Mouse (Mus musculus): ENCODE results near the gene Ryk. TPM values are rescaled to one million over a fixed set of nuclear protein-coding genes. Genes with fewer than 3 reads are reported as not detected.
A peak's percentile ranks its signal among the peaks of the same experiment; 100 is the strongest.

Gene Ryk
- polyA plus RNA-seq, 1 experiment from 2014 or later, result 31.1 TPM

DNA sequence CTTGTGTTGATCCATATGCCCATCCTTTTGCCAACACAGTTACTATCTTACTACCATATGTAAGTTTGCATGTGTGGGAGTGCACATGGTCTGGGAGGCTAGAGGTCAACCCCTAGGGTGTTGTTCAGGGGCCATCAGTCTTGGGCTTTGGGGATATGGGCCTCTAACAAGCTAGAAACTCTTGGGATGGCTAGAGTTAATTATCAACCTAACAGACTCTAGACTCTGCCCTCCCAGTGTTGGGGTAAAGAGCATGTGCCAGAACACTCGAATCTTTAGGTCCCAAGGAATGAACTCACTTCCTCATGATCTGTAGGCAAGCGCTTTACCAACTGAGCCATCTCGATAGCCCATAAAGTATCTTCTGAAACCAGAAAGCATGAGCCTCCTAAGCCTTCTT lies 91.4 kb downstream of the Ryk start:
- H3K4me1 ChIP-seq (ENCODE audit: control insufficient read depth, insufficient read depth, low read length), result no peaks in the 10 kb centered on the region
- H3K4me2 ChIP-seq (ENCODE audit: low read depth, low read length), result no peak overlapping the region
- no peak overlapping the region for H3K27ac ChIP-seq (replicated peaks; ENCODE audit: low read depth, low read length)
- H3K27me3 ChIP-seq (replicated peaks; ENCODE audit: control insufficient read depth, insufficient read depth, low read length), result no peaks in the 10 kb centered on the region
- no peak overlapping the region for H3K4me3 ChIP-seq (ENCODE audit: low read depth, low read length)
- no peaks in the 10 kb centered on the region for H3K36me3 ChIP-seq (ENCODE audit: control insufficient read depth, insufficient read depth, low read length)
- no peaks in the 10 kb centered on the region for H3K9me3 ChIP-seq (ENCODE audit: control insufficient read depth, low read length)
- WGBS, result 84% methylated on average over 3 of the region's 3 CpGs
- DNase-seq (ENCODE audit: low spot score) (no peak), ATAC-seq (ENCODE audit: low read depth) (no peak)
- no peak overlapping the region for H3K9ac ChIP-seq (ENCODE audit: low read depth, low read length)

DNA sequence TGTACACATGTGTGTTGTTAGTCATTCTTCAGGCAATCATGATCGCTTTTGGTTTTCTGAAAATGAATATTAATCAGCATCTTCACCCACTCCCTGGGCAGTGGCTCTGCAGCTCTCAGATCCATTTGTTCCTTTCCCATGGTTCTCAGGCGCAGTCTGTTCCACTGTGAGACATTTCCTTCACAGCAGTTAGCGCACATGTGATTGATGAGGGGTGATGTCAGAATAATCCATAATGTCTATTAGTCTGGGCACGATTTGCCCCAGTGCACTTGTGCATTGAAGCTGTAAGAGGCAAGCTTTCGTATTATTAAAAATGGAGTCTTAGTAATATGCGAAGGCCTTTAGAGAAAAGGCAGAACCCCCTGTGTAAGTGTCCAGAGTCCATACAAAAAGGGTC lies 95.1 kb downstream of the Ryk start:
- Histone ChIP-seq H3K4me1 (ENCODE audit: control insufficient read depth, insufficient read depth, low read length) (no peaks in the 10 kb centered on the region), H3K4me2 (ENCODE audit: low read depth, low read length) (no peak overlapping the region), H3K27ac (replicated peaks; ENCODE audit: low read depth, low read length) (no peak overlapping the region), H3K4me3 (ENCODE audit: low read depth, low read length) (no peak overlapping the region), H3K9ac (ENCODE audit: low read depth, low read length) (no peak overlapping the region), H3K36me3 (ENCODE audit: control insufficient read depth, insufficient read depth, low read length) (no peaks in the 10 kb centered on the region), H3K9me3 (ENCODE audit: control insufficient read depth, low read length) (no peaks in the 10 kb centered on the region), H3K27me3 (replicated peaks; ENCODE audit: control insufficient read depth, insufficient read depth, low read length) (no peaks in the 10 kb centered on the region)
- ATAC-seq (ENCODE audit: low read depth) (no peak), DNase-seq (ENCODE audit: low spot score) (no peak)
- WGBS, result 83% methylated on average over 6 of the region's 6 CpGs

DNA sequence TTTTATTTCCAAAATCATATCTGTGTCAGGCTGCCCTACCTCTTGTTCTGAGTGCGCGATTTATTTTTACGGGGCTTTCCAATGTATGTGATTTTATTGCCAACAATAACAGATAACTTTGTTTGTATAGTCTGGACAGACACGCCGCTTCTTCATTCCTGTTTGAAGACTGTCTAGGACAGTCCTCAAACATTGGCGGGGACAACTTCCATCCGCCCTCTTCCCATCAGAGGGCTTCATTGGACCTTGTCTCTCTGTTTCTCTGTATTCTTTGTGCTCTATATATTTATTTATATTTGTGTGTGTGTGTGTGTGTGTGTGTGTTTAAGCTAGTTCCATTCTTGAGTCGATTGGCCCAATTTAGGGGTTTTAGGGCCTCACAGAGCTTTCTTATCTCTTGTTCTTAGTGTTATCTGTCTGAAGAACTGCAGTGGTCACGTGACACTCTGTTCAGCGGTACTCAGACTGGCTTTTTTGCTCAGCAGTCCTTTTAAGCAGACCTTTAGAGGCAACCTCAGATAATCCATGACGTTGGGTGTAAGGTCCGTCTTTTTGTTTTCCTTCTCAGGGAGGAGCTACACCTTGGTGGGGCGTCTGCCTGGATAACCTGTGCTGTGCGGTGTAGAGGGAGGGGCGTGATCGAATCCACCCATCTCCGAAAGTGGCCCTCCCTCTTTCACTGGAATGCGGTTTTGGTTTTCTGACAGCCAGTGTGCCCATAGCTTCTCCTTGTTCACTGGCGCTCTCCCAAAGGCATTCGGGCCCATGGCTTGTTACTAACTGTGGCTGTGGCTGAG lies 99.4 kb downstream of the Ryk start:
- H3K9me3 ChIP-seq (ENCODE audit: control insufficient read depth, low read length), result no peaks in the 10 kb centered on the region
- WGBS, result 39% methylated on average over 20 of the region's 20 CpGs
- H3K4me2 ChIP-seq (ENCODE audit: low read depth, low read length), result peak overlapping the region; percentile 45
- 0 out of 2 replicates have a peak overlapping the region, but pooled peaks have one; percentile 11 for H3K9ac ChIP-seq (ENCODE audit: low read depth, low read length)
- DNase-seq (ENCODE audit: low spot score), result peak; percentile 76
- H3K27ac ChIP-seq (replicated peaks; ENCODE audit: low read depth, low read length), result no peak overlapping the region
- H3K4me1 ChIP-seq (ENCODE audit: control insufficient read depth, insufficient read depth, low read length), result no peaks in the 10 kb centered on the region
- ATAC-seq (ENCODE audit: low read depth), result peak; percentile 60; the same call in 1 of the 2 replicates
- no peaks in the 10 kb centered on the region for H3K36me3 ChIP-seq (ENCODE audit: control insufficient read depth, insufficient read depth, low read length)
- H3K27me3 ChIP-seq (replicated peaks; ENCODE audit: control insufficient read depth, insufficient read depth, low read length), result no peaks in the 10 kb centered on the region
- peak overlapping the region; percentile 5; the same call in 1 of the 2 replicates for H3K4me3 ChIP-seq (ENCODE audit: low read depth, low read length)

DNA sequence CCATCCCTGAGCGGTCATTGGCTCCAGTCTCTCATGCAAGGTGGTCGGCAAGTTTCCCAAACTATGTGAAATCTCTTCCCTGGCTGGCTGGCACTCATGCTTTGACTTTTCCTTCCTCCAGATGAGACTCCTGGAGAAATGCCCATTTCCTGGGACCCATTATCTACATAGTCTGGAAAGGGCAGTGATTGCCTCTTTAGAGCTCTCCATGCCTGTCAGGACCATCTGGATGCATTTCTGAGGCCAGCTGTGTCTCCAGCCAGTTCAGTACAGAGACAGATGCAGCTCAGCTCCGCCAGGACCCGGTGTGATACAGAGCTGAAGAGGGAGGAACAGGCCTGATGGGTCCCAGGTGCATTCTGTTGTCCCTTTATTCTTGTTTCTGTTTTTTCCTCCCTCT lies 107.5 kb downstream of the Ryk start:
- peak; percentile 40 for DNase-seq (ENCODE audit: low spot score)
- no peak overlapping the region for H3K9ac ChIP-seq (ENCODE audit: low read depth, low read length)
- H3K4me1 ChIP-seq (ENCODE audit: control insufficient read depth, insufficient read depth, low read length), result peaks cover 2% of the 10 kb centered on the region; the same call in 1 of the 2 replicates
- H3K36me3 ChIP-seq (ENCODE audit: control insufficient read depth, insufficient read depth, low read length), result no peaks in the 10 kb centered on the region
- no peaks in the 10 kb centered on the region for H3K9me3 ChIP-seq (ENCODE audit: control insufficient read depth, low read length)
- WGBS, result 61% methylated on average over 4 of the region's 4 CpGs
- no peak overlapping the region for H3K4me3 ChIP-seq (ENCODE audit: low read depth, low read length)
- no peak for ATAC-seq (ENCODE audit: low read depth)
- no peak overlapping the region for H3K27ac ChIP-seq (replicated peaks; ENCODE audit: low read depth, low read length)
- H3K27me3 ChIP-seq (replicated peaks; ENCODE audit: control insufficient read depth, insufficient read depth, low read length), result no peaks in the 10 kb centered on the region
- H3K4me2 ChIP-seq (ENCODE audit: low read depth, low read length), result no peak overlapping the region

DNA sequence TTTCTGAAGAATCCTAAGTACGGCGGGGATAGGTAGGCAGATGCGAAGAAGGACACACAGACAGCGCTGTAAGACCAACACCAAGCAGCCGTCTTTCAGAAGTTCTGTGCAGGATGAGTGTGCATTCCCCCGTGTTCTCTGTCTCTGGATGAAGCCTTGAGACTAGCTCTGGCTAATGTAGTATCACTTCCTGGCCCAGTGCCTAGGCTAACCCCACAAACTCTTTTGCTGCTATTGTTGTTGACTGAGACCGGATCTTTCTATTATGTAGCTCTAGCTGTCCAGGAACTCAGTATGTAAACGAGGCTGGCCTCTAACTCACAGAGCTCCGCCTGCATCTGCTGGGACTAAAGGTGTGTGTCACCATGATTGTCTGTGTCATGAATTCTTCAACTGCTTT lies 110.2 kb downstream of the Ryk start:
- H3K4me3 ChIP-seq (ENCODE audit: low read depth, low read length), result no peak overlapping the region
- ATAC-seq (ENCODE audit: low read depth), result no peak
- H3K36me3 ChIP-seq (ENCODE audit: control insufficient read depth, insufficient read depth, low read length), result no peaks in the 10 kb centered on the region
- no peak for DNase-seq (ENCODE audit: low spot score)
- H3K27ac ChIP-seq (replicated peaks; ENCODE audit: low read depth, low read length), result no peak overlapping the region
- no peaks in the 10 kb centered on the region for H3K27me3 ChIP-seq (replicated peaks; ENCODE audit: control insufficient read depth, insufficient read depth, low read length)
- peaks cover 2% of the 10 kb centered on the region; the same call in 1 of the 2 replicates for H3K4me1 ChIP-seq (ENCODE audit: control insufficient read depth, insufficient read depth, low read length)
- H3K9ac ChIP-seq (ENCODE audit: low read depth, low read length), result no peak overlapping the region
- no peaks in the 10 kb centered on the region for H3K9me3 ChIP-seq (ENCODE audit: control insufficient read depth, low read length)
- WGBS, result 89% methylated on average over 9 of the region's 9 CpGs
- no peak overlapping the region for H3K4me2 ChIP-seq (ENCODE audit: low read depth, low read length)

DNA sequence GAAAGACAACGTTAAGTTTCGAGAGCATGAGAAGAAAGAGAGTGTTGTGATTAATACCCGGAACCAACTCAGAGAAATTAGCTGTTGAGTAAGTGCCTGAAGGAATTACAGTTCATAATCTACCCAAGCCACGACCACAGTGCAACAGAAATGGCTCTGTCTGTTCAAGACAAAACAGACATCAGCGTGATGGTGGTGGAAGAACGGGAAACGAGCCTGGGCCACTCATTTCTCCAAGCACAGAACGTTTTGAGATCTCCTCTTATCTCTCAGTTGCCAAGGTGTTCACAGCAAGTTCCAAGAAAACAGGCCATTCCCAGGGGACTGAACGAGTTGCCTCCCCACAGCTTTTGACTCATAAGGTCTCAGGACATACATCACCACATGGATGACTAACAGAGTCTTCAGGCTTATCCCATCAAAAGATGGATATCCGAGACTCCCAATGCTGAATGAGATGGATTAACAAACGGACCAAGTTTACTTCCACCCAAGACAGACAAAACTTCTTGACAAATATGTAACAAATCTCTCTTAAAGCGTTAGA lies 111.8 kb downstream of the Ryk start:
- no peak for DNase-seq (ENCODE audit: low spot score)
- Histone ChIP-seq H3K4me3 (ENCODE audit: low read depth, low read length) (no peak overlapping the region), H3K9ac (ENCODE audit: low read depth, low read length) (no peak overlapping the region), H3K9me3 (ENCODE audit: control insufficient read depth, low read length) (no peaks in the 10 kb centered on the region), H3K27me3 (replicated peaks; ENCODE audit: control insufficient read depth, insufficient read depth, low read length) (no peaks in the 10 kb centered on the region), H3K27ac (replicated peaks; ENCODE audit: low read depth, low read length) (no peak overlapping the region), H3K4me1 (ENCODE audit: control insufficient read depth, insufficient read depth, low read length) (peaks cover 11% of the 10 kb centered on the region; the same call in 1 of the 2 replicates), H3K36me3 (ENCODE audit: control insufficient read depth, insufficient read depth, low read length) (no peaks in the 10 kb centered on the region), H3K4me2 (ENCODE audit: low read depth, low read length) (no peak overlapping the region)
- WGBS, result 68% methylated on average over 12 of the region's 12 CpGs
- ATAC-seq (ENCODE audit: low read depth), result no peak

DNA sequence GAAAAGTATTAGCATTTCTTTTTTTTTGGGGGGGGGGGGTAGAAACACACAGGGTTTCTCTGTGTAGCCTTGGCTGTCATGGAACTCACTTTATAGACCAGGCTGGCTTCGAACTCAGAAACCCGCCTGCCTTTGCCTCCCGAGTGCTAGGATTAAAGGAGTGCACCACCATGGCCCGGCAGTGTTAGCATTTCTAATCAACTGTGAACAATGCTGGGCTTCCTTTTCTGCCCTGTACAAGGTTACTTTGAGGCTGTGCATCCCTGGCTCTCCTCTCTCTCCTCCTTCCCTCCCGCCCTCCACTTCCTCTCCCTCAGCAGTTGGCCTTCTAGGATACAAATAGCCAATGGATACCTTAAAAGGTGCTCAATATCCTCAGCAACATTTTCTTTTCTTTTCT lies 114.0 kb downstream of the Ryk start:
- Histone ChIP-seq H3K4me3 (ENCODE audit: low read depth, low read length) (no peak overlapping the region), H3K27ac (replicated peaks; ENCODE audit: low read depth, low read length) (no peak overlapping the region), H3K4me1 (ENCODE audit: control insufficient read depth, insufficient read depth, low read length) (peaks cover 9% of the 10 kb centered on the region; the same call in 1 of the 2 replicates), H3K9me3 (ENCODE audit: control insufficient read depth, low read length) (no peaks in the 10 kb centered on the region), H3K27me3 (replicated peaks; ENCODE audit: control insufficient read depth, insufficient read depth, low read length) (no peaks in the 10 kb centered on the region), H3K36me3 (ENCODE audit: control insufficient read depth, insufficient read depth, low read length) (no peaks in the 10 kb centered on the region), H3K4me2 (ENCODE audit: low read depth, low read length) (no peak overlapping the region), H3K9ac (ENCODE audit: low read depth, low read length) (no peak overlapping the region)
- no peak for DNase-seq (ENCODE audit: low spot score)
- no peak for ATAC-seq (ENCODE audit: low read depth)
- WGBS, result 76% methylated on average over 5 of the region's 5 CpGs

DNA sequence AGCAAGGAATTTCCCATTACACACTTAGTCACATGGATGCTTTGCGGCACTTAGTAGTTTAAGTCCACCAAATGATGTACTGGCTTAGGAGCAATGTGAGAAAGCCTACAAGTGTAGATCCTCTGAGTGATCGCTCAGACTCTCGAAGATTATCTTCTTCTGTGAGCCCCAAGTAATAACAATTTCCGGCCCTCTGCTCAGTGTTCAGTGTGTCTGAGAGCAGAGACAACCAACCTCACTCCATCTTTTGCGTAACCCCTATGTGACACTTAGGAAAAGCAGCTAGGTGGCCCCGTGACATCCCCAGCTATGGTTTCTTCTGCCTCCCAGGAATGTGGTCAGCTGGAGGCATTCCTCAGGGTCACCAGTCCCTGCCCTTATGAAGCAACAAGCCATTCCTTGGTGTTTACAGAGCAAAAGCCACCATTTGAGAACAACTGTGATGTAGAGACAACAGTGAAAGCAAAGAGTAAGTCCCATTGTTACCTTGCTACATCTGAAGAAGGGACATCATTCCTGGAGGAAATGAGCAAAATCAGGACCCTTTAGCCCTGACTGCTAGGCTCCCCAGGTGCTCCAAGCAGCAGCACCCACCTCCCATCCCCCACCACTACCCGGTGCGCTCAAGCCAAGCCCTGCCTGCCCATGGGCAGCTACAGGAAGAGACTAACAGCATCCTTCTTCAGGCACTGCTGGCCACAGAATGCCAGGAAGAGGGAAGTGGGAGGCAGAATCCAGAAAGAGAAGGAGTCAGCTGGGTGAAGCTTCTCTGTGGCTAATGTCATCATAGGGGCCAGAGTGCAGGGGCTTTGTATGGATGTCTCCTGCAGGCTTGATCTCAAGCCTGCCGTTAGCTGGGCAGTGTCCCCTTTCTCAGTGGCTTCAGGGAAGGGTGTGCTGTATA lies 116.6 kb downstream of the Ryk start:
- H3K9me3 ChIP-seq (ENCODE audit: control insufficient read depth, low read length), result no peaks in the 10 kb centered on the region
- no peak overlapping the region for H3K4me3 ChIP-seq (ENCODE audit: low read depth, low read length)
- no peaks in the 10 kb centered on the region for H3K27me3 ChIP-seq (replicated peaks; ENCODE audit: control insufficient read depth, insufficient read depth, low read length)
- no peak overlapping the region; the same call in 1 of the 2 replicates for H3K4me2 ChIP-seq (ENCODE audit: low read depth, low read length)
- H3K9ac ChIP-seq (ENCODE audit: low read depth, low read length), result no peak overlapping the region
- peak overlapping the region; percentile 52; the same call in 1 of the 2 replicates for H3K27ac ChIP-seq (replicated peaks; ENCODE audit: low read depth, low read length)
- WGBS, result 82% methylated on average over 9 of the region's 9 CpGs
- ATAC-seq (ENCODE audit: low read depth) (no peak), DNase-seq (ENCODE audit: low spot score) (no peak)
- H3K36me3 ChIP-seq (ENCODE audit: control insufficient read depth, insufficient read depth, low read length), result no peaks in the 10 kb centered on the region
- peaks cover 9% of the 10 kb centered on the region; the same call in 1 of the 2 replicates for H3K4me1 ChIP-seq (ENCODE audit: control insufficient read depth, insufficient read depth, low read length)

All from embryonic facial prominence, embryonic 14.5 days (tissue).